Mouse (Mus musculus): ENCODE measurements around the gene Cdh22. TPM values are rescaled to one million over a fixed set of nuclear protein-coding genes. Genes with fewer than 3 reads are reported as not detected.

Cdh22 gene
- polyA plus RNA-seq, 1 experiment from 2014 or later, result 15.4 TPM

DNA sequence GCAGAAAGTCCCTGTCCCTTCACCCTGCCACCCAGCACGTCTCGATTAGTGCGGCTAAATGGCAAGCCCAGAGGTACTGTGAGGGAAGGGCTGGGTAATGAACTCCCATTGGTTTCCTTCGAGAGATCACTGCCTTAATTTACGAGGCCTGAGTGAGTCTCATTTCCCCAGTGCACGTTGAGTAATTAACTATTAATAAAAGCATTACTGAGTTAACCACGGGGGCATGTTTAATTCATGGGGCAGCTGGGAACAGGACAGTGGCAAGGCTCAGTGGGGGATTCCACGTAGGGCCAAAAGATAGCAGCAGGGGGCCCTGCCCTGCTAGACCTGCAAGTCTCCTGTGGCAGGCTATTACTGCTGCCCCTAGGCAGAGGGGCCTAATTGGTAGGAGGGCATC, 36.7 kb upstream of the Cdh22 start:
- peaks cover 51% of the 10 kb centered on the region for H3K4me1 ChIP-seq (ENCODE audit: control insufficient read depth, insufficient read depth, low read length)
- H3K4me2 ChIP-seq (ENCODE audit: low read length), result no peak overlapping the region
- no peak for ATAC-seq
- no peaks in the 10 kb centered on the region for H3K27me3 ChIP-seq (ENCODE audit: control insufficient read depth, insufficient read depth, low read depth, low read length)
- 0 out of 2 replicates have a peak overlapping the region, but pooled peaks have one; percentile 37 for H3K27ac ChIP-seq (ENCODE audit: low read length)
- no peak overlapping the region for H3K4me3 ChIP-seq (ENCODE audit: low read depth, low read length)
- no peak overlapping the region for H3K9ac ChIP-seq (ENCODE audit: low read depth, low read length)
- 10% methylated on average over 8 of the region's 8 CpGs for WGBS
- no peaks in the 10 kb centered on the region for H3K9me3 ChIP-seq (replicated peaks; ENCODE audit: control insufficient read depth, low read length, poor library complexity, severe bottlenecking)
- no peaks in the 10 kb centered on the region for H3K36me3 ChIP-seq (ENCODE audit: control insufficient read depth, insufficient read depth, low read length)

DNA sequence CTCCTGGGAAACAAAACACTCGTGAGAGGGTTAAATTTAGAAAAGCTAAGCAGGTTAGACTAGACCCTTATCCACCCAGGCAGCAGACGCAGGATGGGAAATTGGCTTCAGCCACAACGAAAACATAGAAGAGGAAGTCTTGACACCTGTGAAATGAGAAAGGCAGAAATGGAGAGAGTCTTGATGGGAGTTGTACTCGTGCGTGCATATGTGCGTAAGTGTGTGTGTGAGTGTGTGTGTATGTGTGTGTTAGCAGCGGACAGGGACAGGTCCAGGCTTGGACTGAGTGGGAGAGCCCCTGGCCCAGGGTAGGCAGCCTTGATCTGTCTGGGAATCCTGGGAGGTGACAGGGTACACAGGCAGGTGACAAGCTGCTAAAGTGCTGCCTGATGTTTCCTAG, 36.2 kb upstream of the Cdh22 start:
- Histone ChIP-seq H3K27me3 (ENCODE audit: control insufficient read depth, insufficient read depth, low read depth, low read length) (no peaks in the 10 kb centered on the region), H3K4me2 (ENCODE audit: low read length) (no peak overlapping the region), H3K36me3 (ENCODE audit: control insufficient read depth, insufficient read depth, low read length) (no peaks in the 10 kb centered on the region), H3K4me1 (ENCODE audit: control insufficient read depth, insufficient read depth, low read length) (peaks cover 53% of the 10 kb centered on the region), H3K9ac (ENCODE audit: low read depth, low read length) (peak overlapping the region; percentile 20; the same call in 1 of the 2 replicates), H3K9me3 (replicated peaks; ENCODE audit: control insufficient read depth, low read length, poor library complexity, severe bottlenecking) (no peaks in the 10 kb centered on the region), H3K27ac (ENCODE audit: low read length) (0 out of 2 replicates have a peak overlapping the region, but pooled peaks have one; percentile 37), H3K4me3 (ENCODE audit: low read depth, low read length) (no peak overlapping the region)
- 39% methylated on average over 7 of the region's 7 CpGs for WGBS
- no peak for ATAC-seq

DNA sequence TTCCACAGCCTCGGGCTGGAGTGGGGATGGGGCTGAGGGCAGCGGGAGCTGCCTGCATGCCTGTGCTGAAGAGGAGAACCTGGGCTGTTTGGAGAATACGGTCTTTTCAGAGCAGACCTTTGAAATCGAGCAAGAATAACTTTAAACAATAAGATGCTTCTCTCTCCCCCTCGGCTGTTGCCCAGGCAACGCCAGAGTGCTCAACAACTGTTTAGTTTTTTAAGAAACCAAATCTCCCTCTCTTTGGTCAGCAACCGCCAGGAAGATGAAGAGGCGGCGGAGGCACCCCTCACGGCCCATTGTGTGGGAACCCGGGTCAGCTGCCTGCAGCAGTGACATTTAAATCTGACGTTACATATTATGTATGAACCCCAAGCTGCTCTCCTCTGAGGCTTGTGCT, 32.1 kb upstream of the Cdh22 start:
- Histone ChIP-seq H3K27ac (ENCODE audit: low read length) (peak overlapping the region; percentile 80), H3K4me2 (ENCODE audit: low read length) (peak overlapping the region; percentile 35; the same call in 1 of the 2 replicates), H3K4me1 (ENCODE audit: control insufficient read depth, insufficient read depth, low read length) (peaks cover 41% of the 10 kb centered on the region), H3K9ac (ENCODE audit: low read depth, low read length) (peak overlapping the region; percentile 54; the same call in 1 of the 2 replicates), H3K9me3 (replicated peaks; ENCODE audit: control insufficient read depth, low read length, poor library complexity, severe bottlenecking) (no peaks in the 10 kb centered on the region), H3K4me3 (ENCODE audit: low read depth, low read length) (no peak overlapping the region), H3K27me3 (ENCODE audit: control insufficient read depth, insufficient read depth, low read depth, low read length) (no peaks in the 10 kb centered on the region; the same call in 1 of the 2 replicates), H3K36me3 (ENCODE audit: control insufficient read depth, insufficient read depth, low read length) (no peaks in the 10 kb centered on the region)
- WGBS, result 3% methylated on average over 12 of the region's 12 CpGs
- ATAC-seq, result 0 out of 2 replicates have a peak, but pooled peaks have one; percentile 39

DNA sequence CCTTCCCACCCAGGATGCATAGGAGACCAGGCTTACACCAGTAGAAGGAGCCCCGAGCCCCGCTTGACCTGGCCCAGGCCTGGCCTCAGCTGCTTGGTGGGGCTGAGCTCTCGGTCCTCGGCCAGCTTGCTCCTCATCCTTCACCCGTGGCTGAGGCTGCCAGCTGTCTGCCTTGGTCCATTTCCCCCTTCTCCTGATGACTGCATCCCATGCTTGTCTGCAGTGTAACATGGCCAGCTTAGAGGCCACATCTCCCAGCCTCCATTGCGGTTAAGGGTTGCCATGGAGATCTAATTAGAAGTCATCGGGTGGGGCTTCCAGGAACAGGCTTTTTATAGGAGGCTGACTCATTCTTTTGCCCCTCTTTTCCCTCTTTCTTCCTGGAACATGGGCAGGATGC, 29.2 kb upstream of the Cdh22 start:
- ATAC-seq, result no peak
- WGBS, result 37% methylated on average over 7 of the region's 7 CpGs
- H3K4me3 ChIP-seq (ENCODE audit: low read depth, low read length), result no peak overlapping the region
- H3K27ac ChIP-seq (ENCODE audit: low read length), result no peak overlapping the region
- no peaks in the 10 kb centered on the region for H3K36me3 ChIP-seq (ENCODE audit: control insufficient read depth, insufficient read depth, low read length)
- H3K9me3 ChIP-seq (replicated peaks; ENCODE audit: control insufficient read depth, low read length, poor library complexity, severe bottlenecking), result no peaks in the 10 kb centered on the region
- no peaks in the 10 kb centered on the region; the same call in 1 of the 2 replicates for H3K27me3 ChIP-seq (ENCODE audit: control insufficient read depth, insufficient read depth, low read depth, low read length)
- H3K4me1 ChIP-seq (ENCODE audit: control insufficient read depth, insufficient read depth, low read length), result peaks cover 27% of the 10 kb centered on the region
- no peak overlapping the region for H3K4me2 ChIP-seq (ENCODE audit: low read length)
- no peak overlapping the region for H3K9ac ChIP-seq (ENCODE audit: low read depth, low read length)

DNA sequence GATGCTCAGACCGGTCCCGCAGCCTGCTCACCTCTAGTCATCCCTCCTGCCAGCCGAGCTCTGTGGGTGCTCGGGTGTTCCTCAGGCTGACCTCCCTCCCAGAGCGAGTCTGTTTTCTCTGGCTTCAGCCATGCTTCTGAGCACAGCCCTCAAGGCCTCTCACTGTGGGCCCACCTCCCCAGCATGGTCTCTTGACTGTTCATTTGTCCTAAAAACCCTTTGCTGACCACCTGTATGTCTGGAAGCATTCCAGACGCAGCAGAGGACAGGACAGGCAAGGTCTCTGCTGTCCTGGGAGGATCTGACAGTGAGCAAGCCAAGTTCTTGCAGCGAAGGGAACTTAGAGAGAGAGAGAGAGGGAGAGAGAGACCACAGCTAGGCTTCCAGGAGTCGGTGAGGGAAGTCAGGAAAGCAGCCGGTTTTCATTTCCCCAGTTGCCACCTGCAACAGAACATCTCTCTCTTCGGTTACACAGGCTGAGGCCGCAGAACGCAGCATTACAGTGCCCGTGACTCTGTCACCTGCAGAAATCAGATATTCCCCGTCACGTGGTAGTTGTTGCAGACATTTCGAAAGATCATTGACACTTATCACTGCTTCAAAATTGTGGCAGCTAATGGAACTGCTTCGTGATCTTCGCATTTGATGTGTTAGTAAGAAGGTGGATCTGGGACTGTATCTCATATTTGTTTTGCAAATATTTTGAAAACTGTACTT, 27.8 kb upstream of the Cdh22 start:
- WGBS, result 69% methylated on average over 18 of the region's 18 CpGs
- Histone ChIP-seq H3K27me3 (ENCODE audit: control insufficient read depth, insufficient read depth, low read depth, low read length) (no peaks in the 10 kb centered on the region; the same call in 1 of the 2 replicates), H3K4me3 (ENCODE audit: low read depth, low read length) (no peak overlapping the region), H3K9ac (ENCODE audit: low read depth, low read length) (no peak overlapping the region), H3K4me2 (ENCODE audit: low read length) (no peak overlapping the region), H3K4me1 (ENCODE audit: control insufficient read depth, insufficient read depth, low read length) (peaks cover 27% of the 10 kb centered on the region), H3K36me3 (ENCODE audit: control insufficient read depth, insufficient read depth, low read length) (no peaks in the 10 kb centered on the region), H3K9me3 (replicated peaks; ENCODE audit: control insufficient read depth, low read length, poor library complexity, severe bottlenecking) (no peaks in the 10 kb centered on the region), H3K27ac (ENCODE audit: low read length) (no peak overlapping the region)
- no peak for ATAC-seq

DNA sequence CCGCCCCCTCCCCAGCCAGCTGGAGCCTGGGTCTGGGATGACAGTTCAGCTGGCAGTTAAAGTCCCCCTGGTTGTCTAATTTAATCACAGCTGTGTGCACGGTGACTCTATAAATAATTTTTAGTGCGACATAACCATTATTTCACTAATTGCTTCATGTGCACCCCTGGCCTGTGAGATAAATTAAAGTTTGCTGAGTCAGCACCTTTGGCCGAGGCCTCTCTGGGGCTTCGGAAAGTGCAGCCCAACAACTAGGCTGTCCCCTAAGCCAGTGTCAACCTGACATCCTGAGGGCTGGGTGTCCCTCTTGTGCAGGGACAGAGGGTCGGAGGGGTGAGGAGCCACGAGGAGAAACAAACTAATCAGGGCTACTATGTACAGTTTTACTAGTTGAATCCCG, 25.2 kb upstream of the Cdh22 start:
- H3K27me3 ChIP-seq (ENCODE audit: control insufficient read depth, insufficient read depth, low read depth, low read length), result peaks cover 4% of the 10 kb centered on the region; the same call in 1 of the 2 replicates
- H3K9me3 ChIP-seq (replicated peaks; ENCODE audit: control insufficient read depth, low read length, poor library complexity, severe bottlenecking), result no peaks in the 10 kb centered on the region
- WGBS, result 81% methylated on average over 8 of the region's 8 CpGs
- H3K27ac ChIP-seq (ENCODE audit: low read length), result no peak overlapping the region
- peaks cover 12% of the 10 kb centered on the region; the same call in 1 of the 2 replicates for H3K4me1 ChIP-seq (ENCODE audit: control insufficient read depth, insufficient read depth, low read length)
- no peak overlapping the region for H3K4me3 ChIP-seq (ENCODE audit: low read depth, low read length)
- ATAC-seq, result no peak
- no peaks in the 10 kb centered on the region for H3K36me3 ChIP-seq (ENCODE audit: control insufficient read depth, insufficient read depth, low read length)
- no peak overlapping the region for H3K9ac ChIP-seq (ENCODE audit: low read depth, low read length)
- H3K4me2 ChIP-seq (ENCODE audit: low read length), result no peak overlapping the region

DNA sequence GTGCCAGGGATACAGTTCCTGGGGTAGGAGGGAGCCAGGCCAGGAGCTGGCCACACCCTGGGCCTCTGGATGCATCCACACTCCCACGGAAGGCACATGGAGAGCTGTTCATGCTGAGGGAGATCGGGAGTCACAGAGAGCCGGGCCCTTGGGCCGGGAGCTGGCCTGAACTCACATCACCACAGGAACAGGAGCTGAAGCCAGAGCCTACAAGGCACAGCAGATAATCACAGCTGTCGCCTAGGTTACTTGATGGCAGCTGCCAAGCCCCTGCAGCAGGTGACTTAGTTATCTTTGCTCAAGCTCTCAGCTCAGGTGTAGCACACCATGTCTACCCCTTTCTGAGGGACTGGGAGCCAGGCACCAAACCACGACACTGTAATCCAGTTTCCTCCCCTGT, 23.7 kb upstream of the Cdh22 start:
- H3K9ac ChIP-seq (ENCODE audit: low read depth, low read length), result no peak overlapping the region
- no peak overlapping the region for H3K27ac ChIP-seq (ENCODE audit: low read length)
- ATAC-seq, result no peak
- H3K9me3 ChIP-seq (replicated peaks; ENCODE audit: control insufficient read depth, low read length, poor library complexity, severe bottlenecking), result no peaks in the 10 kb centered on the region
- no peak overlapping the region for H3K4me2 ChIP-seq (ENCODE audit: low read length)
- H3K36me3 ChIP-seq (ENCODE audit: control insufficient read depth, insufficient read depth, low read length), result no peaks in the 10 kb centered on the region
- H3K4me3 ChIP-seq (ENCODE audit: low read depth, low read length), result no peak overlapping the region
- peaks cover 18% of the 10 kb centered on the region for H3K4me1 ChIP-seq (ENCODE audit: control insufficient read depth, insufficient read depth, low read length)
- 74% methylated on average over 6 of the region's 6 CpGs for WGBS
- H3K27me3 ChIP-seq (ENCODE audit: control insufficient read depth, insufficient read depth, low read depth, low read length), result peaks cover 4% of the 10 kb centered on the region; the same call in 1 of the 2 replicates

DNA sequence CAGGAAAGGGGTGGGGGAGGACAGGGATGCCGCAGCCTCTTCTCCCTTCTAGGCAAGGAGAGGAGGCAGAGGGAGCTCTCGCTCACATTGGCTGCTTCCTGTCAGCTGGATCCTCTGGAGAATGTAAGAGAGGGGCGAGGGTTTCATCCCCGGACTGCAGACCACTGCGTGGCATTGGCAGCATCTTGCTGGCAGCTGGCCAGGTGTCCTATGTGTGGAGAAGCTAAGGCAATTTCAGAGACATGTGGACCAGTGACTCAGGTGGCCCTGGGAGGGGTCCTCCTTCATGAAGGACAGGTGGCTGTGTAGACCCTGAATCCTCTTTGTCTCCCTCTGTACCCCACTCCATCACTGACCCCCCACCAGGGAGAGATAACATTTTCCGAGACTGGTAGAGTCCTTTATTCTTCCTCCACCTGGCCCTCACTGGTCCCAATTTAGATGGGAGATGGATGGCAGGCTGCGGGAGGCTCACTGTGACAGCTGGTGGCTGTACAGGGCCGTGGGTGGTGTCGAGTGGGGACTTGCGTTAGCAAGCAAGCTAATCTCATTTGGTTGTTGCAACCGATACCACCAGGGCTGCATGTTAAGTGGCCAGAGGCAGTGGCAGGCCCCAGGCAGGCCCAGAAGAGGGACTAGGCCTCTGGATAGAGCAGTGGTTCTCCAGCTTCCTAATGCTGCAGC, 22.6 kb upstream of the Cdh22 start:
- Histone ChIP-seq H3K4me3 (ENCODE audit: low read depth, low read length) (no peak overlapping the region), H3K27ac (ENCODE audit: low read length) (peak overlapping the region; percentile 5; the same call in 1 of the 2 replicates), H3K9ac (ENCODE audit: low read depth, low read length) (no peak overlapping the region), H3K36me3 (ENCODE audit: control insufficient read depth, insufficient read depth, low read length) (no peaks in the 10 kb centered on the region), H3K27me3 (ENCODE audit: control insufficient read depth, insufficient read depth, low read depth, low read length) (peaks cover 4% of the 10 kb centered on the region; the same call in 1 of the 2 replicates), H3K4me2 (ENCODE audit: low read length) (no peak overlapping the region), H3K4me1 (ENCODE audit: control insufficient read depth, insufficient read depth, low read length) (peaks cover 16% of the 10 kb centered on the region), H3K9me3 (replicated peaks; ENCODE audit: control insufficient read depth, low read length, poor library complexity, severe bottlenecking) (no peaks in the 10 kb centered on the region)
- 22% methylated on average over 11 of the region's 11 CpGs for WGBS
- no peak for ATAC-seq

DNA sequence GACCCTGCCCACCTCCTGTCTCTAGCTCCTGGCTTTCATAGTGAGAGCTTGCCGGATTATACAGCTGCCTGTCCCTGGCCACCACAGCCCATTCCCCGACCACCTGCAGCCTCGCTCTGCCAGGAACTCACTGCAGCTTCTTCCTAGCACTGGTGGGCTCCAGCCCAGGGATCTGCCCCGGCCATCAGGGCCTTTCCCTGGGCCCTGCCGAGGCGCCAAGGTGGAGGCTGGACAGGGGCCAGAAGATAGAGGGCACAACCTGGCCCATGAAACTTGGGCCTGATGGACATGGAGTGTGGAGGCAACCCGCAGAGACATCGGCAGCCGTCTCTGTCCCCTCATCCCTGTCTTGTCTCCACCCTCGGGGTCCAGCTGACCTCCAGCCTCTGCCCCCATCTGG, 21.6 kb upstream of the Cdh22 start:
- H3K4me2 ChIP-seq (ENCODE audit: low read length), result no peak overlapping the region
- H3K27ac ChIP-seq (ENCODE audit: low read length), result no peak overlapping the region
- H3K9me3 ChIP-seq (replicated peaks; ENCODE audit: control insufficient read depth, low read length, poor library complexity, severe bottlenecking), result no peaks in the 10 kb centered on the region
- H3K36me3 ChIP-seq (ENCODE audit: control insufficient read depth, insufficient read depth, low read length), result no peaks in the 10 kb centered on the region
- H3K27me3 ChIP-seq (ENCODE audit: control insufficient read depth, insufficient read depth, low read depth, low read length), result peaks cover 4% of the 10 kb centered on the region; the same call in 1 of the 2 replicates
- no peak for ATAC-seq
- WGBS, result 71% methylated on average over 10 of the region's 10 CpGs
- no peak overlapping the region for H3K9ac ChIP-seq (ENCODE audit: low read depth, low read length)
- H3K4me1 ChIP-seq (ENCODE audit: control insufficient read depth, insufficient read depth, low read length), result peaks cover 16% of the 10 kb centered on the region
- H3K4me3 ChIP-seq (ENCODE audit: low read depth, low read length), result no peak overlapping the region

Data from midbrain, embryonic 16.5 days (tissue).